Mouse (Mus musculus): ENCODE measurements at regions not wholly inside any gene's neighbourhood (a gene's known extent, or its start where the extent isn't known, plus 50 kb on each side); places are given as distances from the start of the nearest gene placed in this dataset.
A peak's percentile ranks its signal among the peaks of the same experiment; 100 is the strongest.

- H3K79me2 ChIP-seq (replicated peaks; ENCODE audit: control insufficient read depth, extremely low read depth, insufficient read depth, poor library complexity, severe bottlenecking) = no peaks in the 10 kb centered on the region
- DNase-seq (ENCODE audit: extremely low read depth) = peak; percentile 90
- no peaks in the 10 kb centered on the region for H3K9me3 ChIP-seq (replicated peaks; ENCODE audit: low read length)
- no peak overlapping the region for H3K4me2 ChIP-seq (ENCODE audit: insufficient read depth, low read depth, poor library complexity, severe bottlenecking)
- TF ChIP-seq ZC3H11A (IDR thresholded peaks at IDR 0.05; ENCODE audit: low read depth, low read length) (peak; percentile 51), TCF12 (IDR thresholded peaks at IDR 0.05; ENCODE audit: low read depth, low read length) (no peak), USF2 (conservative IDR thresholded peaks at IDR 0.05; ENCODE audit: low read depth, low read length) (no peak), IRF4 (IDR thresholded peaks at IDR 0.05; ENCODE audit: low read depth, low read length) (no peak), MXI1 (IDR thresholded peaks at IDR 0.05; ENCODE audit: low read depth, low read length) (no peak), POLR2AphosphoS2 (IDR thresholded peaks at IDR 0.05; ENCODE audit: low read depth, low read length) (no peak), CTCF (conservative IDR thresholded peaks at IDR 0.05 in 1 of 2, IDR thresholded peaks at IDR 0.05 in 1 of 2; ENCODE audit: low read depth in 2 of 2, low read length in 2 of 2) (peak; percentile 61 to 89), JUN (IDR thresholded peaks at IDR 0.05; ENCODE audit: insufficient read depth, low read depth, low read length) (no peak), EP300 (IDR thresholded peaks at IDR 0.05; ENCODE audit: low read length) (no peak), UBTF (IDR thresholded peaks at IDR 0.05; ENCODE audit: low read depth, low read length) (no peak), SMC3 (IDR thresholded peaks at IDR 0.05; ENCODE audit: low read depth, low read length) (peak; percentile 82), MAX (IDR thresholded peaks at IDR 0.05; ENCODE audit: low read length) (no peak), ZNF384 (IDR thresholded peaks at IDR 0.05; ENCODE audit: low read depth, low read length) (no peak), ETS1 (conservative IDR thresholded peaks at IDR 0.05; ENCODE audit: low read depth, low read length) (no peak), BHLHE40 (IDR thresholded peaks at IDR 0.05; ENCODE audit: low read depth, low read length) (no peak), KAT2A (IDR thresholded peaks at IDR 0.05; ENCODE audit: insufficient replicate concordance, low read length) (no peak), ZKSCAN1 (IDR thresholded peaks at IDR 0.05; ENCODE audit: borderline replicate concordance, low read depth, low read length) (no peak), ZMIZ1 (IDR thresholded peaks at IDR 0.05; ENCODE audit: low read depth, low read length) (no peak), MEF2A (IDR thresholded peaks at IDR 0.05; ENCODE audit: borderline replicate concordance, low read depth, low read length) (no peak), RAD21 (IDR thresholded peaks at IDR 0.05; ENCODE audit: low read depth, low read length) (peak; percentile 88), MAFK (IDR thresholded peaks at IDR 0.05; ENCODE audit: insufficient replicate concordance, low read length) (no peak), MAZ (IDR thresholded peaks at IDR 0.05; ENCODE audit: low read depth, low read length) (no peak), NRF1 (IDR thresholded peaks at IDR 0.05; ENCODE audit: low read depth, low read length) (no peak), MYC (IDR thresholded peaks at IDR 0.05; ENCODE audit: low read depth, low read length) (no peak), NELFE (IDR thresholded peaks at IDR 0.05; ENCODE audit: low read depth, low read length) (peak; percentile 31; the same call in 1 of the 2 replicates), JUND (conservative IDR thresholded peaks at IDR 0.05; ENCODE audit: low read depth, low read length) (no peak), E2F4 (IDR thresholded peaks at IDR 0.05; ENCODE audit: insufficient replicate concordance, low read depth, low read length) (no peak), CHD2 (IDR thresholded peaks at IDR 0.05; ENCODE audit: low read length) (no peak)
- H3K4me1 ChIP-seq (ENCODE audit: control insufficient read depth in 1 of 2, insufficient read depth in 2 of 2) = no peaks in the 10 kb centered on the region
- in situ Hi-C loops (cut with MboI; ENCODE audit: low pct_ligation_motif_present, low pct_unique_long_range_greater_than_20kb, low sequenced_read_pairs) (no loop called here), dilution Hi-C loops (cut with MboI; ENCODE audit: extremely low pct_ligation_motif_present, extremely low pct_unique_long_range_greater_than_20kb, low sequenced_read_pairs) (no loop called here)
- no peak overlapping the region for H3K27ac ChIP-seq (ENCODE audit: insufficient read depth, low read depth)
- H3K27me3 ChIP-seq (replicated peaks) = peaks cover 7% of the 10 kb centered on the region
- no peak overlapping the region for H3K4me3 ChIP-seq (replicated peaks in 1 of 3; ENCODE audit: low read depth in 2 of 3, low read length in 2 of 3, poor library complexity in 1 of 3)
- H3K9ac ChIP-seq (ENCODE audit: insufficient read depth, low read depth) = no peak overlapping the region
- no peaks in the 10 kb centered on the region for H3K36me3 ChIP-seq (replicated peaks in 1 of 2; ENCODE audit: control insufficient read depth in 1 of 2, insufficient read depth in 1 of 2, low read length in 1 of 2)
Measured at GRCm38 (mm10) chr11:44330851-44331773, 68.8 kb upstream of the Il12b start.

All from CH12.LX (cell line).